Mouse (Mus musculus) ES-Bruce4 (cell line): ENCODE results near the gene Cxcl10. TPM values are rescaled to one million over a fixed set of nuclear protein-coding genes. Genes with fewer than 3 reads are reported as not detected.

Source experiments
- H3K27ac ChIP-seq: 2 replicates; pipeline ENCODE4 v1.5.1; 2012; ENCODE audit warnings: low read length, inconsistent platforms; ENCODE audit not compliant: insufficient read depth
- H3K27me3 ChIP-seq: 2 replicates; pipeline ENCODE4 v1.6.1; 2012; ENCODE audit warnings: mild to moderate bottlenecking, low read length, inconsistent platforms; ENCODE audit not compliant: control insufficient read depth, poor library complexity, insufficient read depth, severe bottlenecking
- H3K36me3 ChIP-seq: 2 replicates; pipeline ENCODE4 v1.6.1; 2012; ENCODE audit warnings: inconsistent platforms, mild to moderate bottlenecking, low read length, moderate library complexity; ENCODE audit not compliant: control insufficient read depth, poor library complexity, insufficient read depth, severe bottlenecking
- H3K4me1 ChIP-seq: one replicate; pipeline ENCODE4 v1.8.1; 2011; ENCODE audit warnings: low read length; ENCODE audit not compliant: control insufficient read depth, insufficient read depth
- H3K4me3 ChIP-seq: 2 replicates; pipeline ENCODE4 v1.5.1; 2011; ENCODE audit warnings: low read depth, mild to moderate bottlenecking, low read length
- H3K9ac ChIP-seq: 2 replicates; pipeline ENCODE4 v1.6.1; 2012; ENCODE audit warnings: low read depth, mild to moderate bottlenecking, inconsistent platforms; ENCODE audit not compliant: poor library complexity, severe bottlenecking
- H3K9me3 ChIP-seq: replicated peaks from 2 replicates; pipeline ENCODE4 v1.6.1; 2012; ENCODE audit warnings: mild to moderate bottlenecking, low read length, inconsistent platforms; ENCODE audit not compliant: control insufficient read depth, poor library complexity, insufficient read depth, severe bottlenecking
- CTCF ChIP-seq: IDR thresholded peaks from one replicate; pipeline ENCODE4 v1.8.1; 2011; ENCODE audit warnings: low read depth, low read length
- EP300 ChIP-seq: IDR thresholded peaks from 2 replicates; pipeline ENCODE4 v1.6.1; 2011; ENCODE audit warnings: low read depth, low read length; ENCODE audit not compliant: insufficient read depth
- POLR2A ChIP-seq: IDR thresholded peaks from one replicate; pipeline ENCODE4 v1.8.1; 2011; ENCODE audit warnings: low read length; ENCODE audit not compliant: insufficient read depth
- polyA plus RNA-seq: library from polyadenylated mRNA; stranded (reverse); fragments of >200 nt; gene quantifications from 2 replicates; pipeline ENCODE4 v1.2.4, GENCODE M21; 2011; ENCODE audit warnings: low read depth; ENCODE audit not compliant: missing spikeins, insufficient read depth, insufficient read length

The Cxcl10 gene
- polyA plus RNA-seq, 1 experiment: 11.7 TPM

- TF ChIP-seq EP300: no peak
- no peak for TF ChIP-seq POLR2A
- TF ChIP-seq CTCF: no peak
- H3K9ac ChIP-seq: no peak overlapping the region
- no peaks in the 10 kb centered on the region for H3K27me3 ChIP-seq
- H3K9me3 ChIP-seq: no peaks in the 10 kb centered on the region
- no peak overlapping the region for H3K27ac ChIP-seq
- no peak overlapping the region for H3K4me3 ChIP-seq
- H3K4me1 ChIP-seq: no peaks in the 10 kb centered on the region
- H3K36me3 ChIP-seq: no peaks in the 10 kb centered on the region
Measured at GRCm38 (mm10) chr5:92382349-92382679, 33.6 kb upstream of the Cxcl10 start.

DNA sequence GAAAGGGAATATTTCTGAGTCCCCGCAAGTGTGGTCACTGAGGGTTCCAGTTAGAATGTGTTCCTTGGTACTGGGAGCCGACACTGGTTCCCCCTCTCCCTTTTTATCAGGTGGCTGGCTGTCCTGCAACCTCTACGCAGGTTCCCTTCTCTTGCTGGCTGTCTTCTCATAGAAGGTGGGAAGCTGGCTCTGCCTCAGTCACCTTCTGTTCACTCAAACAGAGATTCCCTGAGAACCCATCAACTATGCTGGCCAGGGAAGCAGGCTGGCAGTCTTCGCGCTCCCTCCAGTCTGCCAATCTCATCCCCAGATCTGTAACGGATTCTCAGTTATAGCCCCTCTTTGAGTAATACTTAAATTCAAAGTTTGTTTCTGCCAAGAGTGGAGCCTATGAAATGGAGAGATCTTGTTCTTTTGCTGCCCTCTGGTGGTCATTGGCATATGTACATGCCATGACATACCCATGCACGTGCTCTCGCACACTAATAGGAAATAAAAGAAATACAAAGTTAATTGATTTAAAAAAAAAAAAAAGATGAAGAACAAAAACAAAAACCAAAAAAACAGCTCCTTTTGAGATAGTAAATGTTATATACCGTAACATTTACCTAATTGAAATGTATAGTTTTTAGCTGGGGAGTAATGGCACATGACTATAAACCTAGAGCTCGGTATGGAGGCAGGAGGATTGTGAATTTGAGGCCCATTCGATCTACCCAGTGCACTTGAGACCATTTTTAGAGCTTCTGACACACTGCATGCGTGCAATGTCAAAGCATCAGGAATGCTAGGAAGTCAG, 33.1 kb upstream of the Cxcl10 start:
- Histone ChIP-seq H3K9me3 (no peaks in the 10 kb centered on the region), H3K27me3 (no peaks in the 10 kb centered on the region), H3K9ac (no peak overlapping the region), H3K36me3 (no peaks in the 10 kb centered on the region), H3K4me3 (no peak overlapping the region), H3K27ac (no peak overlapping the region), H3K4me1 (no peaks in the 10 kb centered on the region)
- TF ChIP-seq CTCF: peak; percentile 2
- TF ChIP-seq EP300: no peak

DNA sequence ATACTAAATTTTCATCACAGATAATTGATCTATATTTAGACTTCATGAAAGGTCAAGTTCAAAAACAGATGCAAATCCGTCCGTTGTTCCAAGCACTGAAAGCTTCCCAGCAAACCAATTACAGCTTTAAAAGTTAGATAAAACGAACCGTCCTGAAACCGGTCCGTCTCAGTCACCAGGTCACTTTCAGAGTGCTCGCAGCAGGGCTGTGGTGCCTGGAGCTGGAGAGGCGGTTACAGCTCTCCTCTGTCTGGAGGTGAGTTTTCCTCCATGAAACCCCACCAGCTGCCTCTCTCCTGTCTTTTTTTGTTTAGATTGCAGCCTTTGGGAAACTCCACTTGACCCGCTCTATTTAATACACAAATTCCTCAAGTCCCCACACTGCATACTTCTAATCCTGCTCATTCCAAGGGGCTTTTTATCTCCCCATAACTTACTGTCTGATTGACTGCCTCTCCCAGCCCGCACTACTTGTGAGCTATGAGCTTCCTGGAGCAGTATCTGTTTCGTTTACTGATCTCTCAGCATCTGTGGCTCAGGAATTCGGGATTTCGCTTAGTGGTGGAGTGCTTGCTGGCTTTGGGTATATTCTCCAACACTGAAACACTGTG, 28.2 kb upstream of the Cxcl10 start:
- Histone ChIP-seq H3K36me3 (no peaks in the 10 kb centered on the region), H3K4me3 (no peak overlapping the region), H3K9me3 (no peaks in the 10 kb centered on the region), H3K27ac (no peak overlapping the region), H3K9ac (no peak overlapping the region), H3K4me1 (no peaks in the 10 kb centered on the region), H3K27me3 (no peaks in the 10 kb centered on the region)
- TF ChIP-seq CTCF: no peak
- no peak for TF ChIP-seq EP300
- no peak for TF ChIP-seq POLR2A

DNA sequence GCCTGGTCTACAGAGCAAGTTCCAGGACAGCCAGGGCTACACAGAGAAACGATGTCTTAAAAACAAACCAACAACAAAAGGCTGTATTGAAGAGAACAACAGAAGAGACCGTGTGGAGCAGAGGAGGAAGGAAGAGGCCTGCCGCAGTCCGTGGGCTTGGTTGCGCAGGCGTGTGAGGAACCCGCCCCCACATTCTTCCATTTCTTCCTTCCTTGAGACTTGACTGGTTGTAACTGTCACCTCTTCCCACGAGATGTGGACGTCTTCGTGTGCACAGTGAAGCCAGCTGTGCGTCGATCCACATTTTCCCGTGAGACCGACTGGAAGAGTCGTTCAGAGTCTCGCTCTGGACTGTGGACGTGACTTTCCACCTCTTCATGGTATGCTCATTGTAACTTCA, 26.7 kb upstream of the Cxcl10 start:
- H3K27me3 ChIP-seq: no peaks in the 10 kb centered on the region
- H3K4me1 ChIP-seq: no peaks in the 10 kb centered on the region
- H3K4me3 ChIP-seq: no peak overlapping the region
- H3K9me3 ChIP-seq: no peaks in the 10 kb centered on the region
- no peak overlapping the region for H3K9ac ChIP-seq
- H3K36me3 ChIP-seq: no peaks in the 10 kb centered on the region
- H3K27ac ChIP-seq: no peak overlapping the region
- TF ChIP-seq EP300: no peak
- no peak for TF ChIP-seq POLR2A
- no peak for TF ChIP-seq CTCF

- Histone ChIP-seq H3K4me3 (no peak overlapping the region), H3K4me1 (no peaks in the 10 kb centered on the region), H3K27ac (no peak overlapping the region), H3K36me3 (no peaks in the 10 kb centered on the region), H3K9ac (no peak overlapping the region), H3K9me3 (no peaks in the 10 kb centered on the region), H3K27me3 (no peaks in the 10 kb centered on the region)
- no peak for TF ChIP-seq POLR2A
- TF ChIP-seq EP300: no peak
- no peak for TF ChIP-seq CTCF
Measured at GRCm38 (mm10) chr5:92374721-92375142, 26.0 kb upstream of the Cxcl10 start.

GRCm38 (mm10) chr5:92372605-92373004, 23.9 kb upstream of the Cxcl10 start:
- Histone ChIP-seq H3K27ac (no peak overlapping the region), H3K27me3 (no peaks in the 10 kb centered on the region), H3K36me3 (no peaks in the 10 kb centered on the region), H3K4me3 (no peak overlapping the region), H3K9me3 (no peaks in the 10 kb centered on the region), H3K4me1 (no peaks in the 10 kb centered on the region), H3K9ac (no peak overlapping the region)
- no peak for TF ChIP-seq EP300
- no peak for TF ChIP-seq POLR2A
- no peak for TF ChIP-seq CTCF
